Mouse (Mus musculus): Measurements from ENCODE around the gene Bcl7c.

GRCm38 (mm10) chr7:127680541-127680940 is 28.2 kb downstream of the Bcl7c start:
- TF ChIP-seq GATA1 (IDR thresholded peaks at IDR 0.05; ENCODE audit: borderline replicate concordance, low read length) (no peak), CTCF (IDR thresholded peaks at IDR 0.05; ENCODE audit: low read depth, low read length) (no peak), POLR2AphosphoS5 (IDR thresholded peaks at IDR 0.05; ENCODE audit: insufficient replicate concordance, low read depth, low read length) (no peak), GATA2 (IDR thresholded peaks at IDR 0.05; ENCODE audit: borderline replicate concordance, low read depth, low read length) (no peak)
